Mouse (Mus musculus) forebrain, embryonic 14.5 days (tissue): ENCODE data around the gene Nudt17. TPM values are rescaled to one million over a fixed set of nuclear protein-coding genes. Genes with fewer than 3 reads are reported as not detected.

ENCODE experiments used
- polyA plus RNA-seq: library from polyadenylated mRNA; unstranded; fragments of >200 nt; fragmentation: Nextera tagmentation; extraction: Ambion mirVana; gene quantifications from 2 replicates; pipeline ENCODE4 v1.2.1, GENCODE M21; 2014

Nudt17 gene
- polyA plus RNA-seq, 1 experiment from 2014 or later: 7.5 TPM

Other genes with a start within 250 kb of the Nudt17 start
- 0.41 and 0.52 TPM in 2 replicates for gene Hfe2, start 183.4 kb downstream of the Nudt17 start, polyA plus RNA-seq
- 60.7 and 79.0 TPM in 2 replicates for gene Txnip, start 150.6 kb downstream of the Nudt17 start, polyA plus RNA-seq
- 0.45 TPM in 1 of 2 replicates, not detected in the other for gene Gm16253, start 131.6 kb downstream of the Nudt17 start, polyA plus RNA-seq
- gene Polr3gl, start 114.4 kb downstream of the Nudt17 start, polyA plus RNA-seq: 8.0 and 8.2 TPM in 2 replicates
- gene Ankrd34a, start 111.9 kb downstream of the Nudt17 start, polyA plus RNA-seq: 11.8 and 14.9 TPM in 2 replicates
- gene Lix1l, start 107.4 kb downstream of the Nudt17 start, polyA plus RNA-seq: 7.4 and 7.8 TPM in 2 replicates
- gene Rbm8a, start 78.6 kb downstream of the Nudt17 start, polyA plus RNA-seq: 132 and 136 TPM in 2 replicates
- gene Pex11b, start 73.2 kb downstream of the Nudt17 start, polyA plus RNA-seq: 56.6 and 64.4 TPM in 2 replicates
- gene Gm42957, start 73.1 kb downstream of the Nudt17 start, polyA plus RNA-seq: 0.13 and 0.14 TPM in 2 replicates
- gene Itga10, start 63.0 kb downstream of the Nudt17 start, polyA plus RNA-seq: 0.38 and 0.39 TPM in 2 replicates
- gene Ankrd35, start 38.4 kb downstream of the Nudt17 start, polyA plus RNA-seq: 1.1 and 1.9 TPM in 2 replicates
- 14.8 and 21.3 TPM in 2 replicates for gene Pias3, start 12.2 kb downstream of the Nudt17 start, polyA plus RNA-seq
- 27.8 and 28.9 TPM in 2 replicates for gene Polr3c, start 19.1 kb upstream of the Nudt17 start, polyA plus RNA-seq
- gene Rnf115, start 19.1 kb upstream of the Nudt17 start, polyA plus RNA-seq: 69.7 and 70.8 TPM in 2 replicates
- gene Pdzk1, start 120.7 kb upstream of the Nudt17 start, polyA plus RNA-seq: 0.28 TPM in 1 of 2 replicates, not detected in the other
- 0.18 and 0.40 TPM in 2 replicates for gene Cd160, start 120.8 kb upstream of the Nudt17 start, polyA plus RNA-seq
- gene Gja5, start 196.1 kb upstream of the Nudt17 start, polyA plus RNA-seq: 1.1 and 2.0 TPM in 2 replicates
- gene Gpr89, start 196.8 kb upstream of the Nudt17 start, polyA plus RNA-seq: 38.8 and 39.3 TPM in 2 replicates
- not detected in 2 replicates for gene Gja8, start 217.5 kb upstream of the Nudt17 start, polyA plus RNA-seq